Mouse (Mus musculus) midbrain, embryonic 15.5 days (tissue): ENCODE results near the gene Sat2. TPM values are rescaled to one million over a fixed set of nuclear protein-coding genes. Genes with fewer than 3 reads are reported as not detected.
A peak's percentile ranks its signal among the peaks of the same experiment; 100 is the strongest.

Experiments used
- ATAC-seq: fragments of 200-750 bp; cut with Nextera tagmentation; replicated peaks from 2 replicates; pipeline ENCODE4 v1.8.0; 2017; ENCODE audit warnings: moderate TSS enrichment
- H3K27ac ChIP-seq: fragments of 300-500 bp; sonication (generic); 2 replicates; pipeline ENCODE4 v1.5.1; 2015; ENCODE audit warnings: mild to moderate bottlenecking, inconsistent platforms
- H3K27me3 ChIP-seq: fragments of 300-500 bp; sonication (generic); replicated peaks from 2 replicates; pipeline ENCODE4 v1.6.1; 2015; ENCODE audit warnings: inconsistent platforms
- H3K36me3 ChIP-seq: fragments of 300-500 bp; sonication (generic); replicated peaks from 2 replicates; pipeline ENCODE4 v1.6.1; 2015; ENCODE audit warnings: inconsistent platforms
- H3K4me1 ChIP-seq: fragments of 300-500 bp; sonication (generic); 2 replicates; pipeline ENCODE4 v1.6.1; 2015; ENCODE audit warnings: inconsistent platforms
- H3K4me2 ChIP-seq: fragments of 300-500 bp; sonication (generic); 2 replicates; pipeline ENCODE4 v1.6.1; 2015; ENCODE audit warnings: inconsistent platforms, mild to moderate bottlenecking, moderate library complexity
- H3K4me3 ChIP-seq: fragments of 300-500 bp; sonication (generic); 2 replicates; pipeline ENCODE4 v1.5.1; 2015; ENCODE audit warnings: mild to moderate bottlenecking, inconsistent platforms
- H3K9ac ChIP-seq: fragments of 300-500 bp; sonication (generic); 2 replicates; pipeline ENCODE4 v1.6.1; 2015; ENCODE audit warnings: mild to moderate bottlenecking, inconsistent platforms
- H3K9me3 ChIP-seq: fragments of 300-500 bp; sonication (generic); 2 replicates; pipeline ENCODE4 v1.6.1; 2016; ENCODE audit warnings: inconsistent platforms
- WGBS: fragments of 180-500 bp; shearing (Covaris S2); methylation state at CpG from one replicate; pipeline ENCODE4 v1.1.7; 2015; ENCODE audit warnings: mixed read lengths; 5-methylcytosine and 5-hydroxymethylcytosine counted together
- microRNA counts: library from miRNA; unstranded; fragments of <30 nt; microRNA quantifications from one replicate; lab custom pipeline; 2016
- microRNA-seq: library from miRNA; unstranded; fragments of <30 nt; microRNA quantifications from one replicate; pipeline ENCODE4, GENCODE M21; 2016
- polyA plus RNA-seq: library from polyadenylated mRNA; unstranded; fragments of >200 nt; fragmentation: Nextera tagmentation; extraction: Ambion mirVana; gene quantifications from 2 replicates; pipeline ENCODE4 v1.2.1, GENCODE M21; 2015

Sat2 gene
- polyA plus RNA-seq, 1 experiment from 2014 or later = 24.9 TPM

DNA sequence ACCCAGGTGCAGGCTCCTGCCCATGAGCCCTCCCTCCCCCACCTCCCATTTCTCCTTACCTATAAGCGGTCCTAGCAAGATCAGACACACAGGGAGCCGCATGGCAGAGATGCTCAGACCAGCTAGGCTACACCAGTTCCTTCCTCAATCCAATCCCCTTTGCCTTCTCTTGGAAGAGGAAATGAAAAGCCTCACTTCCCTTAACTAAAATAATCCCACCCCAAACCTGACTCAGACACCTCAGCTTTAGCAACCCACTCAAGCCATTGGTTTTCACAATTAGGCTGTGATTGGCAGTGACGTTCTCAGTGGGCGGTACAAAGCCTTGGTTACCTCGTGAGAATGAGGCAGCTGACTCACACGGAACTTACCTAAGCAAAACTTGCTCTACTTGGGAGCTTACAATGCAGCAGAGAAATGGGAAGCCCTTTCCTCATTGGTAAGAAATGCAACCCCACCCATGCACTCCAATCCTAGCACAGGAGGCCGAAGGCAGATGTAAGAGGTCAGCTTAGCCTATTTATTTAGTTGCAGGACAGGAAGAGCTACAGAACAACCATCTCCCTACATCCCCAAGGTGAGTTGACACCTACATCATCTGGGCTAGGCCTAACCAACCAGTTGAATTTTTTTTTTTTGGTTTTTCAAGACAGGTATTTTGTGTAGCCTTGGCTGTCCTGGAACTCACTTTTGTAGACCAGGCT is 44.3 kb downstream of the Sat2 start, which contains the start of gene Cd68:
Gene Cd68 (minus strand): TSS at position 193 of the 704 bp plus-strand sequence.
- Histone ChIP-seq H3K27me3 (no peaks in the 10 kb centered on the region), H3K27ac (peak within 1 kb of the TSS; percentile 17; the same call in 1 of the 2 replicates), H3K4me2 (no peak within 1 kb of the TSS), H3K4me1 (peaks cover 43% of the 10 kb centered on the region), H3K36me3 (peaks cover 50% of the 10 kb centered on the region), H3K9me3 (no peaks in the 10 kb centered on the region), H3K9ac (no peak within 1 kb of the TSS), H3K4me3 (no peak within 1 kb of the TSS)
- ATAC-seq = no peak
- 32% methylated on average over 7 of the region's 7 CpGs for WGBS

DNA sequence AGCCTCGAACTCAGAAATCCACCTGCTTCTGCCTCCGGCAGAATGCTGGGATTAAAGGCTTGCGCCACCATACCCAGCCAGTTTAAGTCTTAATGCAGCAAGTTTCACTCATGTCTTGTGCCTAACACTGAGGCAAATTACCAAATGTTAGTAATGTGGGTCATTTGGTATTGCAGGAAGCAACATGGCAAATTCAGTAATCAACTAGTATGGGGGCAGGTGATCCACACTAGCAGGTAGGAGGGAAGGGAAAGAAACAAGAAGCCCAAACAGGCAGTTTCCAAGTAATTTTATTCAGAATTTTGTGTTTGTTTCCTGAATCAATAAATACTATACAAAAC is 44.8 kb downstream of the Sat2 start:
- no peaks in the 10 kb centered on the region for H3K27me3 ChIP-seq
- H3K9me3 ChIP-seq = no peaks in the 10 kb centered on the region
- H3K4me3 ChIP-seq = no peak overlapping the region
- WGBS = 91% methylated on average over 3 of the region's 3 CpGs
- ATAC-seq = no peak
- H3K9ac ChIP-seq = no peak overlapping the region
- peaks cover 50% of the 10 kb centered on the region for H3K36me3 ChIP-seq
- no peak overlapping the region for H3K27ac ChIP-seq
- H3K4me1 ChIP-seq = peaks cover 38% of the 10 kb centered on the region
- H3K4me2 ChIP-seq = no peak overlapping the region

DNA sequence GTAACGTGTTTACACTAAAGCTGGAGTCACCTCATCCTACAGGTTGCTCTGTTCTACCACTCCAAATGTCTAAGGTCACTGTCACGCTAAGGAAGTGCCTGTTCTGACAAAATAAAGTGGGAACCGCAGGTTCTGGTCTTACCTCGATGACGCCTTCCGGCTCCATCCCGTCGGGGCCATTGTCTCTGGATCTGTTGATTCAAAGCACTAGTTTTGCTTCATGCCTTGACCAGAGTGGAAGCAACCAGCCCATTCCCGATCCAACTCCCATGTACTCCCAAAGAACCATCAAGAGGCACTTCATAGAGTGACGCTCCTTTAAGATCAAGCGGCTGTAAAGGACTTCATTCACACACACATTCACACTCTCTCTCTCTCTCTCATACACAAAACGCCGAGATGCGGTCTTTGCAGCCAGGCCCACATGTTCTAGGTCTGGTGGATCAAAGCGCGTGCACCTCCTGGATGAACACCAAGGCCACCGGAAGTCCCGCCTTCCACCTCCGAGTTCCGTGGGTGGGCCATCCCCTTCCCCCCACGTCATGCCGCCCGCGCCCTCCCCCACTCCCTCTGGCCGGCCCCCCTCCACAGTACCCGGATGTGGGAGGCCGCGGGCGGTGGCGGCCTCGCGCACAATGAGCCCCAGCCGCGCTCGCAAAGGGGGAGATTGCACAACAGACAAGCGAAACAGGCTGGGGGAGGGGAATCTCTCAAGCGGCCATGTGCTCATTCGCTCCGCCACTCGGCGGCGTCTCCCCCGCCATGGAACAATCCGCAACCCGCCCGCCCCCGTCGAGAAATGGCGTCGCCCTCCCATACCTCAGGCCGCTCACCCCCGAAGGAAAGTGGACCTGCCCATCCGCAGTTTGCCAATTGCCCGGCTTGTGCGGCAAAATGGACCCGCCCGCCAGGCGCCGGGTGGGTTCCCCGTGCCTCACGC is 49.2 kb downstream of the Sat2 start:
- Histone ChIP-seq H3K27me3 (no peaks in the 10 kb centered on the region), H3K4me3 (peak overlapping the region; percentile 100), H3K9me3 (no peaks in the 10 kb centered on the region), H3K4me2 (peak overlapping the region; percentile 94), H3K9ac (peak overlapping the region; percentile 99), H3K36me3 (peaks cover 48% of the 10 kb centered on the region), H3K4me1 (peaks cover 34% of the 10 kb centered on the region), H3K27ac (peak overlapping the region; percentile 98)
- peak; percentile 70 for ATAC-seq
- WGBS = 1% methylated on average over 58 of the region's 61 CpGs

DNA sequence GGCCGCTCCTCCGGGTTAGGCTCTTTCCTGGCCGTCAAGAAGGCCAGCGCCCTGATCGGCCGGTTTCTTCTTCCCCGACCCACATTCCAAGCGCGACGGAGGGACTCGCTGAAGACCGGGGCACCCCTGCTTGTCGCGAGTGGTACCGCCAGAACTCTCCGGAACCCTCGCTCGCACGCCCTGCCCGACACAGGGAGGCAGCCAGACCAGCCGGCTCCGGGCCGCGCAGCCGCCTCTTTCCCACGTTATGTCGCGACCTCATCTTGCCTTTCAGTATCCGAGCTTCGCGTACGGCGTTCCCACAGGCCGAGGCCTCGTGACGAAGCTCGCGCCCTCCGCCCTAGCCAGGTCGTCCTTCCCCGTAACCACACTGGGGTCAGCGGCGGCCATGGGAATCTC is 49.9 kb downstream of the Sat2 start:
- under 1% methylated on average over 43 of the region's 43 CpGs for WGBS
- no peaks in the 10 kb centered on the region for H3K9me3 ChIP-seq
- H3K36me3 ChIP-seq = peaks cover 48% of the 10 kb centered on the region
- H3K27me3 ChIP-seq = no peaks in the 10 kb centered on the region
- H3K4me1 ChIP-seq = peaks cover 34% of the 10 kb centered on the region
- peak overlapping the region; percentile 98 for H3K27ac ChIP-seq
- peak overlapping the region; percentile 100 for H3K4me3 ChIP-seq
- peak; percentile 28 for ATAC-seq
- peak overlapping the region; percentile 99 for H3K9ac ChIP-seq
- H3K4me2 ChIP-seq = peak overlapping the region; percentile 94

DNA sequence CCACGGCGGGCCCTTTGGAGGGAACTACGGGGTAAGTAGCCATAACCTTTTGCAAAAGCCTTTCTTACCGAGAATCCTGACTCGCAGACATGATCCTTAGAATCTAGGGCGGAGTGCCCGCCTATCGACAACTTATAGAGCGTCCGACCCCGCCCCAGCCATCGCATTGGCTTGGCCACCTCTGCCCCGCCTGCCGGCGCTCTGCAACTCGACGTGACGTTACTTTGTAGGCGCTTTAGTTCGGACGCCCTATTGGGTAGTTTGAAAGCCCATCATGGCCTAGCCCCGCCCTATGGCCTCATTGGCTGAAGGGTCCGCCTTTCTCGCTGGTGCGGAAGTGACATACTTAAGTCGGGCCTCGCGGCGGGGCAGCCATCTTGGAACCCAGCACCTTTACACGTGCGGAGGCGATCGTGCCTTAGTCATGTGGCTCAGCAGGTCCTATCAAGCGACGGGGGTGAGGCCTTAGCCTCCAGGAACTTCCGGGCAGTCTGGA is 50.4 kb downstream of the Sat2 start, which contains the start of gene Eif4a1:
Gene Eif4a1 (minus strand): TSS at position 213 of the 496 bp plus-strand sequence.
- Histone ChIP-seq H3K4me1 (peaks cover 34% of the 10 kb centered on the region), H3K9me3 (no peaks in the 10 kb centered on the region), H3K36me3 (peaks cover 52% of the 10 kb centered on the region), H3K4me3 (peak within 1 kb of the TSS; percentile 100), H3K27me3 (no peaks in the 10 kb centered on the region), H3K9ac (peak within 1 kb of the TSS; percentile 99), H3K4me2 (peak within 1 kb of the TSS; percentile 94), H3K27ac (peak within 1 kb of the TSS; percentile 98)
- ATAC-seq = peak; percentile 98
- under 1% methylated on average over 36 of the region's 36 CpGs for WGBS

MicroRNAs encoded within 50 kb of the gene (microRNA counts, 519-probe panel; counts per million panel counts)
- microRNA mmu-miR-1934 (lab: Ali Mortazavi, UCI) (not detected), microRNA mmu-miR-467f (lab: Ali Mortazavi, UCI) (2,290 counts per million, percentile 34 among the panel's probes with 10 or more counts)

Small RNA genes within 50 kb of the gene (microRNA-seq; reads per million reads assigned to microRNA genes)
- gene Mir1934 (2.6 reads per million, percentile 11 among the genes with 10 or more reads in this experiment), gene Mir467f (not detected)

Other genes starting within 250 kb of the Sat2 start
- 96.8 and 101 TPM in 2 replicates for gene Naa38, start 226.5 kb upstream of the Sat2 start, polyA plus RNA-seq
- 32.7 and 33.5 TPM in 2 replicates for gene Cyb5d1, start 226.4 kb upstream of the Sat2 start, polyA plus RNA-seq
- 6.5 and 7.0 TPM in 2 replicates for gene Tmem88, start 223.8 kb upstream of the Sat2 start, polyA plus RNA-seq
- 41.3 and 45.3 TPM in 2 replicates for gene Kdm6b, start 208.3 kb upstream of the Sat2 start, polyA plus RNA-seq
- 4.5 and 5.7 TPM in 2 replicates for gene Dnah2, start 72.9 kb upstream of the Sat2 start, polyA plus RNA-seq
- 178 and 188 TPM in 2 replicates for gene Efnb3, start 61.8 kb upstream of the Sat2 start, polyA plus RNA-seq
- gene Wrap53, start 41.8 kb upstream of the Sat2 start, polyA plus RNA-seq = 21.4 and 23.2 TPM in 2 replicates
- gene Trp53, start 41.7 kb upstream of the Sat2 start, polyA plus RNA-seq = 60.4 and 70.1 TPM in 2 replicates
- gene Atp1b2, start 16.1 kb upstream of the Sat2 start, polyA plus RNA-seq = 60.0 and 60.9 TPM in 2 replicates
- not detected in 2 replicates for gene Shbg, start 4.1 kb upstream of the Sat2 start, polyA plus RNA-seq
- gene Fxr2, start 11.0 kb downstream of the Sat2 start, polyA plus RNA-seq = 40.6 and 47.0 TPM in 2 replicates
- 0.20 TPM in 1 of 2 replicates, not detected in the other for gene Sox15, start 33.3 kb downstream of the Sat2 start, polyA plus RNA-seq
- gene Mpdu1, start 40.6 kb downstream of the Sat2 start, polyA plus RNA-seq = 99.9 and 108 TPM in 2 replicates
- gene Cd68, start 44.1 kb downstream of the Sat2 start, polyA plus RNA-seq = 9.4 and 10.4 TPM in 2 replicates
- 460 and 473 TPM in 2 replicates for gene Eif4a1, start 50.4 kb downstream of the Sat2 start, polyA plus RNA-seq
- 116 and 122 TPM in 2 replicates for gene Senp3, start 60.1 kb downstream of the Sat2 start, polyA plus RNA-seq
- 0.37 and 0.68 TPM in 2 replicates for gene Tnfsf13, start 63.8 kb downstream of the Sat2 start, polyA plus RNA-seq
- gene Tnfsf12, start 73.8 kb downstream of the Sat2 start, polyA plus RNA-seq = 2.0 and 2.4 TPM in 2 replicates
- gene Tnfsfm13, start 74.1 kb downstream of the Sat2 start, polyA plus RNA-seq = 1.2 and 1.8 TPM in 2 replicates
- 15.9 and 17.4 TPM in 2 replicates for gene Polr2a, start 136.6 kb downstream of the Sat2 start, polyA plus RNA-seq
- gene Slc35g3, start 139.9 kb downstream of the Sat2 start, polyA plus RNA-seq = 0.17 and 0.26 TPM in 2 replicates
- gene Zbtb4, start 143.9 kb downstream of the Sat2 start, polyA plus RNA-seq = 4.1 and 4.3 TPM in 2 replicates
- 0.98 and 1.2 TPM in 2 replicates for gene Chrnb1, start 173.9 kb downstream of the Sat2 start, polyA plus RNA-seq
- gene Fgf11, start 179.8 kb downstream of the Sat2 start, polyA plus RNA-seq = 3.7 and 4.5 TPM in 2 replicates
- 0.74 and 0.86 TPM in 2 replicates for gene Tmem102, start 183.6 kb downstream of the Sat2 start, polyA plus RNA-seq
- not detected in 2 replicates for gene Gm39566, start 193.3 kb downstream of the Sat2 start, polyA plus RNA-seq
- gene Spem2, start 196.4 kb downstream of the Sat2 start, polyA plus RNA-seq = not detected in 2 replicates
- gene Spem1, start 200.2 kb downstream of the Sat2 start, polyA plus RNA-seq = 0.55 and 0.65 TPM in 2 replicates
- gene Nlgn2, start 215.8 kb downstream of the Sat2 start, polyA plus RNA-seq = 24.0 and 24.2 TPM in 2 replicates
- 318 and 320 TPM in 2 replicates for gene Tmem256, start 216.5 kb downstream of the Sat2 start, polyA plus RNA-seq
- gene Plscr3, start 224.4 kb downstream of the Sat2 start, polyA plus RNA-seq = 52.3 and 53.5 TPM in 2 replicates
- 0.10 and 0.28 TPM in 2 replicates for gene Tnk1, start 236.7 kb downstream of the Sat2 start, polyA plus RNA-seq